Mouse (Mus musculus) heart, adult 2 months (tissue): ENCODE results near the gene Bmx.

Experiments used
- CTCF ChIP-seq: fragments of 200-600 bp; IDR thresholded peaks from 2 replicates; pipeline ENCODE4 v1.8.1; 2022; ENCODE audit warnings: antibody characterized with exemption, mild to moderate bottlenecking, moderate library complexity
- EP300 ChIP-seq: fragments of 200-500 bp; IDR thresholded peaks from 2 replicates; pipeline ENCODE4 v1.6.1; 2011; ENCODE audit warnings: low read depth, low read length, control low read depth; ENCODE audit not compliant: insufficient read depth
- POLR2A ChIP-seq: fragments of 200-500 bp; IDR thresholded peaks from 2 replicates; pipeline ENCODE4 v1.6.1; 2011; ENCODE audit warnings: mild to moderate bottlenecking, low read depth, low read length, control low read depth; ENCODE audit not compliant: insufficient read depth

DNA sequence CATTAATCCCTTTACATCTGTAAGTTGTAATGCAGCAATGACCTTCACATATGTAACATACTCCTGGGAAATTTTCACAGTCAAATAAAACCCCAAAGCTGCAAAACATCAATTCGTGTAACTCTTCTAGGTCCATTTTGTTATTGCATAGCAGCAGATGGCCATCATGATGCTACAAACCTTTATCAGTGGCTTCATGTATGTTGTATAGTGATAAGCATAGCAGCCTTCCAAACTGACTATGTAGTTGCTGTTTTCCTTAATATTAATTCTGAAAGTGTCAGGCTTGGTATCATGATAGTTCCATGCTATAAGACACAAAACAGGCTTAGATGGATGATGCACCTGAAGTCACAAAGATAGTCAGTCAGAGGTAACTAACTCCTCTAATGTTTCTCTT is 93.3 kb downstream of the Bmx start:
- TF ChIP-seq POLR2A, result no peak
- no peak for TF ChIP-seq CTCF
- TF ChIP-seq EP300, result no peak
